In the genomic region with DNA sequence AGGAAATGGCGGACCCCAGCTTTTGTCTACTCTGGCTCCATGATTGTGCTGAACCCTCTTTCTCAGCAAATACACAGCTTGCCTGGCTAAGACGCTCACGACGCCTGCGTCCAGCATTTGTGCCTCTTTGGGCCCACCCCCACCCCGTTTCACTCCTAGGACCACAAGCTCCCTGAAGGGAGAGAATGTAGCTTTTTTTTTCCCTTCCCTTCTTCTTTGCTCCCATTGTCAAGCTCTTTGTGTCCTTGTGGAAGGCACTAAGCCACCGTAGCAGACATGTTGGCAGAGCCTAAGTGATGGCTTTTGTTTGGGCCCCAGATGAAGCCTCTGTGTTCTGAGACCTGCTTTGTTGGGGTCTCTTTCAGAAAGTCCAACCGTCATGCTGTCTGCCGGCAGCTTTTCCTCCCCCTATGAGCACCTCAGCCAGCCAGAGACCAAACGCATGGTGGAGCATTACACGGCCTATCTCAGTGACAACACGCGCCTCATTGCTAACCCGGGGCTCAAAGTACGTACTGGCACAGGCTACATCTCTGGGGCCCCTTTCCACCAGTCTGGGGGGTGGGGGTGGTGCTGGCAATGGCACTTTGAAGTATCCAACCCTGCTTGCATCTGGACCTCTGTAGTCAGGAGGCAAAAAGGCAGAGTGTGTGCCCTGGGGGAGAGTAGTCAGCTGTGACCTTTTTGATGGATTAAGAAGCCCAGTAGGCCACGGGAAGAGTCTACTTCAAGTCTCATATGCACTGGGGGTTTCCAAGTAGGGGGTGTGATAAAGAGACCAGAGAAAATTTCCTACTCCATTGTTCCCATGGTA, we compare ENCODE assay signal across 15 mouse cellular contexts. TPM values are rescaled to one million over a fixed set of nuclear protein-coding genes. Genes with fewer than 3 reads are reported as not detected.
DNase-seq lines count a peak whose midpoint lies in the region; ATAC-seq lines count a peak whose summit lies in the region.
"Had no signal": no experiment of that assay in that cellular context is flagged by ENCODE, and none has a peak within 500 bp of the region (broad histone marks: within the 10 kb centered on the region; RNA-seq: fewer than 3 reads in every experiment).

No protein-coding gene starts in this region.

- 14% methylated on average over 16 of the region's 16 CpGs for WGBS in forebrain, embryonic 14.5 days
- WGBS in midbrain, embryonic 11.5 days = 19% methylated on average over 16 of the region's 16 CpGs

- no peak overlapping the region for H3K4me2 ChIP-seq in forebrain, embryonic 14.5 days (ENCODE audit: low read length)
- H3K4me2 ChIP-seq in midbrain, embryonic 11.5 days = peak overlapping the region; percentile 21; the same call in 1 of the 2 replicates
- H3K4me2 ChIP-seq: stomach, embryonic 15.5 days had no signal

- no peak overlapping the region for H3K4me3 ChIP-seq in forebrain, embryonic 14.5 days (ENCODE audit: low read depth, low read length)
- no peak overlapping the region for H3K4me3 ChIP-seq in midbrain, embryonic 11.5 days (ENCODE audit: low read depth, low read length)
- H3K4me3 ChIP-seq: stomach, embryonic 15.5 days had no signal

- no peaks in the 10 kb centered on the region for H3K27me3 ChIP-seq in forebrain, embryonic 14.5 days (replicated peaks; ENCODE audit: control insufficient read depth, insufficient read depth, low read length)
- H3K27me3 ChIP-seq in midbrain, embryonic 11.5 days (ENCODE audit: control insufficient read depth, insufficient read depth, low read length) = no peaks in the 10 kb centered on the region
- H3K27me3 ChIP-seq: CH12.LX; stomach, embryonic 15.5 days had no signal

- H3K9me3 ChIP-seq in forebrain, embryonic 14.5 days (replicated peaks; ENCODE audit: control insufficient read depth, low read length) = no peaks in the 10 kb centered on the region
- H3K9me3 ChIP-seq in midbrain, embryonic 11.5 days (ENCODE audit: control insufficient read depth, low read length) = no peaks in the 10 kb centered on the region
- H3K9me3 ChIP-seq: stomach, embryonic 15.5 days had no signal

- H3K9ac ChIP-seq in forebrain, embryonic 14.5 days (ENCODE audit: low read length) = no peak overlapping the region
- H3K9ac ChIP-seq in midbrain, embryonic 11.5 days (ENCODE audit: low read length) = peak overlapping the region; percentile 38; the same call in 1 of the 2 replicates
- H3K9ac ChIP-seq: stomach, embryonic 15.5 days had no signal

- peak; percentile 66 for ATAC-seq in forebrain, embryonic 14.5 days
- ATAC-seq in midbrain, embryonic 11.5 days (ENCODE audit: low FRiP score) = peak; percentile 91
- ATAC-seq in megakaryocyte, adult 5-6 weeks (ENCODE audit: poor library complexity, severe bottlenecking) = no peak

- H3K4me1 ChIP-seq in forebrain, embryonic 14.5 days (ENCODE audit: control insufficient read depth, insufficient read depth, low read length) = peaks cover 12% of the 10 kb centered on the region; the same call in 1 of the 2 replicates
- peaks cover 20% of the 10 kb centered on the region for H3K4me1 ChIP-seq in midbrain, embryonic 11.5 days (ENCODE audit: control insufficient read depth, insufficient read depth, low read length)
- H3K4me1 ChIP-seq: stomach, embryonic 15.5 days had no signal

- peak overlapping the region; percentile 69 for H3K27ac ChIP-seq in forebrain, embryonic 14.5 days (ENCODE audit: low read depth, low read length)
- peak overlapping the region; percentile 94 for H3K27ac ChIP-seq in midbrain, embryonic 11.5 days (ENCODE audit: low read depth, low read length)
- H3K27ac ChIP-seq: kidney, postnatal 0 days; stomach, embryonic 15.5 days had no signal

- DNase-seq in retina, postnatal 1 day = peak; percentile 26
- no peak for DNase-seq in retina, embryonic 14.5 days (ENCODE audit: low spot score)
- peak; percentile 61 for DNase-seq in forebrain, embryonic 14.5 days (ENCODE audit: low spot score)
- peak; percentile 97 for DNase-seq in midbrain, embryonic 11.5 days (ENCODE audit: low spot score, missing footprints)
- no peak for DNase-seq in B cell, adult 2 months
- DNase-seq in layer of hippocampus, adult 11-12 months (ENCODE audit: low spot score) = no peak
- DNase-seq in thymus, adult 18-20 months = no peak
- DNase-seq: heart, postnatal 14 days; lung, adult 2 months had no signal

- H3K36me3 ChIP-seq in forebrain, embryonic 14.5 days (ENCODE audit: control insufficient read depth, insufficient read depth, low read length) = peaks cover 29% of the 10 kb centered on the region; the same call in 1 of the 2 replicates
- peaks cover 18% of the 10 kb centered on the region; the same call in 1 of the 2 replicates for H3K36me3 ChIP-seq in midbrain, embryonic 11.5 days (ENCODE audit: control insufficient read depth, insufficient read depth, low read length)

RNA-seq across cellular contexts. Expression of gene Gm10577, which starts 46.6 kb away (rescaled TPM):
- not detected in 2 replicates for polyA plus RNA-seq in forebrain, embryonic 14.5 days (2014; fragmentation: Nextera tagmentation; extraction: Ambion mirVana)
- not detected in 2 replicates for polyA plus RNA-seq in midbrain, embryonic 11.5 days (2014; fragmentation: Nextera tagmentation; extraction: Ambion mirVana)
- total RNA-seq in megakaryocyte, adult 5-6 weeks (2015) = not detected in 2 replicates
- not detected in 2 replicates for total RNA-seq in megakaryocyte, adult 5-6 weeks (2017)
- total RNA-seq: CH12.LX; heart, postnatal 14 days; left cerebral cortex, postnatal 36 days had no signal
- polyA plus RNA-seq: gonadal fat pad, adult 2 months; kidney, postnatal 0 days; lung, adult 2 months; stomach, embryonic 15.5 days had no signal

Comparison
In these comparisons a context has a peak if more than half of its experiments do, and no peak if none do; other contexts are left out.
1. DNase-seq: peak in retina, postnatal 1 day (single experiment), forebrain, embryonic 14.5 days (single experiment) and midbrain, embryonic 11.5 days (single experiment); none in retina, embryonic 14.5 days (single experiment), B cell, adult 2 months (0 of 2), layer of hippocampus, adult 11-12 months (single experiment) and thymus, adult 18-20 months (0 of 2).